Mouse (Mus musculus) embryo, embryonic 9.5 days (tissue): ENCODE results near the gene Trmo.

Experiments used
- DNase-seq: peaks from one replicate; pipeline ENCODE4 v3.0.0-alpha.2; 2017; ENCODE audit errors: extremely low spot score

Trmo gene

GRCm38 (mm10) chr4:46370406-46370805, 18.8 kb downstream of the Trmo start:
- DNase-seq: no peak

GRCm38 (mm10) chr4:46369070-46369469, 20.2 kb downstream of the Trmo start:
- no peak for DNase-seq

GRCm38 (mm10) chr4:46367487-46367959, 21.7 kb downstream of the Trmo start:
- no peak for DNase-seq

- DNase-seq: no peak
Observed at GRCm38 (mm10) chr4:46364360-46364759, 24.9 kb downstream of the Trmo start.

- DNase-seq: no peak
Observed at GRCm38 (mm10) chr4:46361258-46361657, 28.0 kb downstream of the Trmo start.

GRCm38 (mm10) chr4:46359539-46360253, 29.5 kb downstream of the Trmo start:
- DNase-seq: no peak

- peak; percentile 72 for DNase-seq
Observed at GRCm38 (mm10) chr4:46356351-46357133, 32.7 kb downstream of the Trmo start.

GRCm38 (mm10) chr4:46353045-46353444, 36.2 kb downstream of the Trmo start:
- DNase-seq: peak; percentile 33

GRCm38 (mm10) chr4:46349530-46349929, 39.7 kb downstream of the Trmo start:
- no peak for DNase-seq

- peak; percentile 27 for DNase-seq
Observed at GRCm38 (mm10) chr4:46348897-46349296, 40.3 kb downstream of the Trmo start.

- DNase-seq: peak; percentile 44
Observed at GRCm38 (mm10) chr4:46347580-46348515, 41.4 kb downstream of the Trmo start.

- no peak for DNase-seq
Observed at GRCm38 (mm10) chr4:46347141-46347540, 42.1 kb downstream of the Trmo start.

- DNase-seq: no peak
Observed at GRCm38 (mm10) chr4:46346221-46346620, 43.0 kb downstream of the Trmo start.

GRCm38 (mm10) chr4:46345773-46346100, 43.5 kb downstream of the Trmo start:
- peak; percentile 13 for DNase-seq

GRCm38 (mm10) chr4:46345056-46345772, 44.0 kb downstream of the Trmo start:
- peak; percentile 20 for DNase-seq

GRCm38 (mm10) chr4:46344288-46344687, 44.9 kb downstream of the Trmo start:
- DNase-seq: peak; percentile 50

- peak; percentile 25 for DNase-seq
Observed at GRCm38 (mm10) chr4:46343596-46344260, 45.5 kb downstream of the Trmo start, which contains the start of gene Foxe1. Foxe1 (plus strand) TSS chr4:46343609.

- DNase-seq: peak; percentile 58
Observed at GRCm38 (mm10) chr4:46342711-46343286, 46.4 kb downstream of the Trmo start.

- peak; percentile 31 for DNase-seq
Observed at GRCm38 (mm10) chr4:46341831-46342680, 47.2 kb downstream of the Trmo start.
